Mouse (Mus musculus): ENCODE results near the gene Ogn.
"Not testable (repeated sequence)": the region's sequence is repeated elsewhere in the genome, so short reads cannot be mapped to it uniquely, and the experiment has no call there.

Gene Ogn

GRCm38 (mm10) chr13:49607714-49608113, at the start of gene Ogn:
Gene Ogn, plus strand, starts transcription at chr13:49608046.
- no peak for DNase-seq

- DNase-seq = no peak
These were observed 48.7 kb upstream of the Ogn start for GRCm38 (mm10) chr13:49559185-49559584.

- DNase-seq = no peak
These were observed 47.0 kb upstream of the Ogn start for GRCm38 (mm10) chr13:49560886-49561285.

GRCm38 (mm10) chr13:49564347-49564746, 43.5 kb upstream of the Ogn start:
- DNase-seq = no peak

- DNase-seq = no peak
These were observed 37.5 kb upstream of the Ogn start for GRCm38 (mm10) chr13:49570371-49570770.

GRCm38 (mm10) chr13:49571418-49571817, 36.4 kb upstream of the Ogn start:
- no peak for DNase-seq

GRCm38 (mm10) chr13:49581541-49582530, 26.0 kb upstream of the Ogn start, which contains the start of gene Omd:
Gene Omd, plus strand, starts transcription at chr13:49582462.
- DNase-seq = no peak

GRCm38 (mm10) chr13:49583859-49584258, 24.0 kb upstream of the Ogn start:
- DNase-seq = no peak

- no peak for DNase-seq
These were observed 23.4 kb upstream of the Ogn start for GRCm38 (mm10) chr13:49584307-49585005.

- no peak for DNase-seq
These were observed 21.8 kb upstream of the Ogn start for GRCm38 (mm10) chr13:49586062-49586461.

- not testable (repeated sequence) for DNase-seq
These were observed 5.3 kb upstream of the Ogn start for GRCm38 (mm10) chr13:49602541-49602940.

GRCm38 (mm10) chr13:49603603-49604002, 4.2 kb upstream of the Ogn start:
- no peak for DNase-seq

GRCm38 (mm10) chr13:49608589-49609322, 910 bp downstream of the Ogn start:
- no peak for DNase-seq

- no peak for DNase-seq
These were observed 9.2 kb downstream of the Ogn start for GRCm38 (mm10) chr13:49617021-49617420.

GRCm38 (mm10) chr13:49618365-49618764, 10.5 kb downstream of the Ogn start:
- DNase-seq = no peak

GRCm38 (mm10) chr13:49623216-49623615, 15.4 kb downstream of the Ogn start:
- no peak for DNase-seq

GRCm38 (mm10) chr13:49628167-49628566, 20.3 kb downstream of the Ogn start:
- no peak for DNase-seq

- no peak for DNase-seq
These were observed 21.2 kb downstream of the Ogn start for GRCm38 (mm10) chr13:49629076-49629475.

GRCm38 (mm10) chr13:49639965-49640364, 32.1 kb downstream of the Ogn start:
- DNase-seq = no peak

GRCm38 (mm10) chr13:49642650-49643049, 34.8 kb downstream of the Ogn start:
- DNase-seq = no peak

- DNase-seq = no peak
These were observed 36.0 kb downstream of the Ogn start for GRCm38 (mm10) chr13:49643669-49644362.

Data from thymus, adult 18-20 months (tissue).